Mouse (Mus musculus) adrenal gland, postnatal 0 days (tissue): Measurements from ENCODE around the gene Gm12790. TPM values are rescaled to one million over a fixed set of nuclear protein-coding genes. Genes with fewer than 3 reads are reported as not detected.

Source experiments
- polyA plus RNA-seq: library from polyadenylated mRNA; unstranded; fragments of >200 nt; fragmentation: Nextera tagmentation; extraction: Ambion mirVana; gene quantifications from 2 replicates; pipeline ENCODE4 v1.2.1, GENCODE M21; 2015

Gene Gm12790
- not detected in 2 replicates for polyA plus RNA-seq

DNA sequence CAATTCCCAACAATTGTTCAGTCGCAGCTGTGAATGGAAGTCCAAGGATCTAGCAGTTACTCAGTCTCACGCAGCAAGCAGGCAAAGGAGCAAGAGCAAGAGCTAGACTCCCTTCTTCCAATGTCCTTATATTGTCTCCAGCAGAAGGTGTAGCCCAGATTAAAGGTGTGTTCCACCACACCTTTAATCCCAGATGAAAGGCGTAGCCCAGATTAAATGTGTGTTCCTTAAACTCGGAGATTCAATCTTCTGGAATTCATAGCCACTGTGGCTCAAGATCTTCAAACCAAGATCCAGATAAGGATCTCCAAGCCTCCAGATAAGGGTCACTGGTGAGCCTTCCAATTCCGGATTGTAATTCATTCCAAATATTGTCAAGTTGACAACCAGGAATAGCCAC, at the start of gene Gm12790:
Gm12790 (minus strand) TSS at position 101 of the 400 bp plus-strand sequence.

DNA sequence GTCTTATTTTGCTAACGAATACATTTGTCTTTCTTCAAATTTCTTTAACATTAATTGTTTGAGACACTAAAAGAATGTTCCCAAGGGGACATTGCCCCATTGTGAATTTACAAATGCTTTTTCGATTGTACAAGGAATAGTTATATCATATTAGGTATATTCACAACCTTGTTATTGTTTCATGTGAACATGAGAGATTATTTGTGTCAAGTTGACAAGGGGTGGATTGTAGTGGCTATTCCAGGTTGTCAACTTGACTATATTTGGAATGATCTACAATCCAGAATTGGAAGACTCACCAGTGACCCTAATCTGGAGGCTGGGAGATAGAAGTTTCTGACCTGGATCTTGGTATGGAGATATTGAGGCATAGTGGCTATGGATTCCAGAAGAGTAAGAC, 5.5 kb upstream of the Gm12790 start, which contains the start of gene Gm12789:
Gm12789 (plus strand) TSS at position 301 of the 400 bp plus-strand sequence.

DNA sequence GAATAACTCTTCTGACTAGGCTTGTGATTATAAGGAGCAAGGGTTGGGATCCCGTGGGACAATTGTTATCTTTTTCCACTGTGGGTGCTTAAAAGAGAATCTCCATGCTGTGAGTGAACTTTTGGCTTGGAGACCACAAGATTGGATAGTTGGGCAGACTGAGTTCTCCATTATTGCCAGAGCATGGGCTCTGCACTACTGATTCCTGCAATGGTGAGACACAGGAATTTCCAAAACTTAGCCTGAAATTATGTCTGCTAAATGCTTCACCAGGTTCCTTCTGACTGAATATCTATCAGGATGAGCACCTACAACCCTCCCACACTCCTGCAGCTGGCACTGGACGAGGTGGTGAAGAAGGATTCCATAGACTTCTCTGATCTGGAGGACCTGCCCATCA, 40.7 kb downstream of the Gm12790 start, which contains the start of gene Gm12794:
Gm12794 (plus strand) TSS at position 301 of the 400 bp plus-strand sequence.

Other genes starting within 250 kb of the Gm12790 start
- not detected in 2 replicates for gene B020004J07Rik, start 137.0 kb downstream of the Gm12790 start, polyA plus RNA-seq
- not detected in 2 replicates for gene C130073F10Rik, start 87.3 kb downstream of the Gm12790 start, polyA plus RNA-seq
- gene Gm12800, start 71.9 kb downstream of the Gm12790 start, polyA plus RNA-seq, result not detected in 2 replicates
- gene Gm12794, start 40.6 kb downstream of the Gm12790 start, polyA plus RNA-seq, result not detected in 2 replicates
- gene Gm12789, start 5.6 kb upstream of the Gm12790 start, polyA plus RNA-seq, result not detected in 2 replicates
- gene Pde4b, start 106.5 kb upstream of the Gm12790 start, polyA plus RNA-seq, result 7.8 and 12.9 TPM in 2 replicates